Mouse (Mus musculus) lung, embryonic 14.5 days (tissue): ENCODE measurements around the gene Pfkm. TPM values are rescaled to one million over a fixed set of nuclear protein-coding genes. Genes with fewer than 3 reads are reported as not detected.

Source experiments
- ATAC-seq: fragments of 200-750 bp; cut with Nextera tagmentation; 2 replicates; pipeline ENCODE4 v1.8.0; 2017; ENCODE audit warnings: mild to moderate bottlenecking, moderate TSS enrichment, moderate library complexity; ENCODE audit not compliant: insufficient read depth
- DNase-seq: peaks from one replicate; pipeline ENCODE4 v3.0.0-alpha.2; 2015
- H3K27ac ChIP-seq: fragments of 300-500 bp; sonication (generic); 2 replicates; pipeline ENCODE4 v1.5.1; 2014; ENCODE audit warnings: low read depth, mild to moderate bottlenecking, moderate library complexity
- H3K27me3 ChIP-seq: fragments of 300-500 bp; sonication (generic); 2 replicates; pipeline ENCODE4 v1.6.1; 2014; ENCODE audit warnings: low read length, control low read depth; ENCODE audit not compliant: insufficient read depth
- H3K36me3 ChIP-seq: fragments of 300-500 bp; sonication (generic); 2 replicates; pipeline ENCODE4 v1.6.1; 2014; ENCODE audit warnings: control low read depth; ENCODE audit not compliant: insufficient read depth
- H3K4me1 ChIP-seq: fragments of 300-500 bp; sonication (generic); 2 replicates; pipeline ENCODE4 v1.6.1; 2014; ENCODE audit warnings: antibody characterized with exemption, control low read depth; ENCODE audit not compliant: insufficient read depth
- H3K4me2 ChIP-seq: fragments of 300-500 bp; sonication (generic); 2 replicates; pipeline ENCODE4 v1.6.1; 2014; ENCODE audit warnings: mild to moderate bottlenecking
- H3K4me3 ChIP-seq: fragments of 300-500 bp; sonication (generic); 2 replicates; pipeline ENCODE4 v1.5.1; 2014; ENCODE audit warnings: low read depth, low read length
- H3K9ac ChIP-seq: fragments of 300-500 bp; sonication (generic); 2 replicates; pipeline ENCODE4 v1.6.1; 2014
- H3K9me3 ChIP-seq: fragments of 300-500 bp; sonication (generic); 2 replicates; pipeline ENCODE4 v1.6.1; 2016; ENCODE audit warnings: low read depth, low read length, control low read depth
- CTCF ChIP-seq: IDR thresholded peaks from 2 replicates; pipeline ENCODE4 v1.5.1; 2016; ENCODE audit warnings: antibody characterized with exemption, low read depth
- WGBS: fragments of 180-500 bp; shearing (Covaris S2); extraction: QIAGEN DNeasy Blood & Tissue Kit; methylation state at CpG from one replicate; pipeline ENCODE4 v1.1.7; 2014; 5-methylcytosine and 5-hydroxymethylcytosine counted together
- polyA plus RNA-seq: library from polyadenylated mRNA; unstranded; fragments of >200 nt; fragmentation: Nextera tagmentation; extraction: Ambion mirVana; gene quantifications from 2 replicates; pipeline ENCODE4 v1.2.1, GENCODE M21; 2014

Pfkm gene
- polyA plus RNA-seq, 1 experiment from 2014 or later, result 26.2 TPM

GRCm38 (mm10) chr15:98066602-98067001 lies 25.8 kb upstream of the Pfkm start:
- H3K36me3 ChIP-seq, result peaks cover 78% of the 10 kb centered on the region
- H3K9me3 ChIP-seq, result no peaks in the 10 kb centered on the region
- no peak for TF ChIP-seq CTCF
- no peak for ATAC-seq
- no peak for DNase-seq
- H3K4me3 ChIP-seq, result no peak overlapping the region
- H3K27me3 ChIP-seq, result no peaks in the 10 kb centered on the region
- H3K4me1 ChIP-seq, result no peaks in the 10 kb centered on the region
- no peak overlapping the region for H3K4me2 ChIP-seq
- H3K9ac ChIP-seq, result no peak overlapping the region
- 95% methylated on average over 12 of the region's 12 CpGs for WGBS
- no peak overlapping the region for H3K27ac ChIP-seq

DNA sequence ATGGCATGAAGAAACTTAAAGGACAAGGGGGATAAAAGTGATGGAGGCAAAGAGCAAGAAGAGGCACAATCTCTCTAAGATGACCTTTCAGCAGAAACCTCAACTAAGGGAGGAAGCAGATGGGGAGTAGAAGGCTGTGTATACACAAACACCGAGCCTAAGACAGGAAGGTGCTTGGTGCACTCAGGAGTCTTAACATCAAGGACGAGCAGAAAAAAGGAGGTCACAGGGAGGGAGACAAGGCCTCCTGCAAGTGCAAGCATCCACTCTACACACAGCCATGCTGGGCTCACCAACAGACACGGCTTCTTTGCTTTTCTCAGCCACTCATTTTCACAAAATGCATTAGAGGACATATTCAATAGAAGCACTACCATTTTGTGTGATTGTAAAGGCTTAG lies 24.9 kb upstream of the Pfkm start:
- Histone ChIP-seq H3K4me1 (no peaks in the 10 kb centered on the region), H3K4me2 (no peak overlapping the region), H3K36me3 (peaks cover 76% of the 10 kb centered on the region), H3K27ac (no peak overlapping the region), H3K9me3 (no peaks in the 10 kb centered on the region), H3K27me3 (no peaks in the 10 kb centered on the region), H3K4me3 (no peak overlapping the region), H3K9ac (no peak overlapping the region)
- TF ChIP-seq CTCF, result no peak
- ATAC-seq (no peak), DNase-seq (no peak)
- 47% methylated on average over 3 of the region's 3 CpGs for WGBS

GRCm38 (mm10) chr15:98068506-98068905 lies 23.9 kb upstream of the Pfkm start:
- WGBS, result 86% methylated on average over 9 of the region's 9 CpGs
- no peak for ATAC-seq
- H3K4me2 ChIP-seq, result no peak overlapping the region
- no peak overlapping the region for H3K4me3 ChIP-seq
- no peak for DNase-seq
- no peaks in the 10 kb centered on the region for H3K4me1 ChIP-seq
- no peak overlapping the region for H3K27ac ChIP-seq
- H3K27me3 ChIP-seq, result no peaks in the 10 kb centered on the region
- H3K9ac ChIP-seq, result no peak overlapping the region
- no peak for TF ChIP-seq CTCF
- H3K36me3 ChIP-seq, result peaks cover 69% of the 10 kb centered on the region
- H3K9me3 ChIP-seq, result no peaks in the 10 kb centered on the region

DNA sequence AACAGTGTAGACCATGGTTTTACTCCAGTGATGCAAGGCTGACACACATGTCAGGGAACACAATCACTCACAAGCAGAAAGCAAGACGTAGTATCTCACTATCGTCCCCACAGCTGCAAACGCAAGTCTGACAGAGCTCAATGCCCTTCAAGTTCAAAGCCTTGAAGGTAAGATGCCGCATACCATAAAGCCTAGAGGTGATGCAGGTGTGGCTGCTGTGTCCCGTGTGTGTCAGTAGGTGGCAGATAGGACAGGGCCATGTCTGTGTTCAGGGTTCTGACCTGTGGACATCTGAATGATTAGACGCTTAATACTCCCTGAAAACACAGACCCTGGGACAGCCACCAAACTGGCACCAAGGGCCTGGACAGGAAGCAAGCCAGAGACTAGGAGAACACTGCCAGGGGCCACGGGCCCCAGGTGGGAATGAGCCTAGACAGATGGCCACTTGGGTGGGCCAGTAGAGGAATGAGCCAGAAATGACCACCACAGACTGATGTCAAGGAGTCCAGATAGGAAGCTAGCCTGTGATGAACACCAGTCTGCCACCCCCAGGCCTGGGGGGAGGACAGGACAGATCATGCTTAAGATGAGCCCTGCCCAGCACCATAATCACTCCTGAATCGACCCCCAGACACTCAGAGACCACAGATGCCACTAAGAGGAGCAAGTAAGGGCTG lies 22.7 kb upstream of the Pfkm start:
- no peak overlapping the region for H3K27ac ChIP-seq
- H3K4me3 ChIP-seq, result no peak overlapping the region
- no peak for ATAC-seq
- TF ChIP-seq CTCF, result no peak
- 84% methylated on average over 8 of the region's 8 CpGs for WGBS
- H3K27me3 ChIP-seq, result no peaks in the 10 kb centered on the region
- H3K36me3 ChIP-seq, result peaks cover 70% of the 10 kb centered on the region
- H3K9me3 ChIP-seq, result no peaks in the 10 kb centered on the region
- no peak overlapping the region for H3K9ac ChIP-seq
- H3K4me1 ChIP-seq, result no peaks in the 10 kb centered on the region
- no peak overlapping the region for H3K4me2 ChIP-seq
- no peak for DNase-seq

GRCm38 (mm10) chr15:98070376-98070775 lies 22.0 kb upstream of the Pfkm start:
- H3K4me1 ChIP-seq, result no peaks in the 10 kb centered on the region
- no peak for DNase-seq
- H3K9me3 ChIP-seq, result no peaks in the 10 kb centered on the region
- H3K4me3 ChIP-seq, result no peak overlapping the region
- 78% methylated on average over 3 of the region's 3 CpGs for WGBS
- TF ChIP-seq CTCF, result no peak
- H3K36me3 ChIP-seq, result peaks cover 71% of the 10 kb centered on the region
- no peak overlapping the region for H3K4me2 ChIP-seq
- no peak overlapping the region for H3K27ac ChIP-seq
- no peaks in the 10 kb centered on the region for H3K27me3 ChIP-seq
- no peak overlapping the region for H3K9ac ChIP-seq
- no peak for ATAC-seq

GRCm38 (mm10) chr15:98074521-98074920 lies 17.9 kb upstream of the Pfkm start:
- 91% methylated on average over 8 of the region's 8 CpGs for WGBS
- DNase-seq (no peak), ATAC-seq (no peak)
- TF ChIP-seq CTCF, result no peak
- Histone ChIP-seq H3K9me3 (no peaks in the 10 kb centered on the region), H3K4me2 (no peak overlapping the region), H3K27me3 (no peaks in the 10 kb centered on the region), H3K4me3 (no peak overlapping the region), H3K9ac (no peak overlapping the region), H3K27ac (no peak overlapping the region), H3K36me3 (peaks cover 76% of the 10 kb centered on the region), H3K4me1 (no peaks in the 10 kb centered on the region)

GRCm38 (mm10) chr15:98075034-98075433 lies 17.4 kb upstream of the Pfkm start:
- H3K9ac ChIP-seq, result no peak overlapping the region
- WGBS, result 86% methylated on average over 16 of the region's 16 CpGs

More at GRCm38 (mm10) chr15:98075034-98075433, 17.4 kb upstream of the Pfkm start:
- no peak for ATAC-seq
- Histone ChIP-seq H3K4me1 (no peaks in the 10 kb centered on the region), H3K4me3 (no peak overlapping the region), H3K9me3 (no peaks in the 10 kb centered on the region), H3K27ac (no peak overlapping the region), H3K27me3 (no peaks in the 10 kb centered on the region), H3K36me3 (peaks cover 73% of the 10 kb centered on the region), H3K4me2 (no peak overlapping the region)
- DNase-seq, result no peak
- no peak for TF ChIP-seq CTCF
